Mouse (Mus musculus) limb, embryonic 14.5 days (tissue): Measurements from ENCODE around the gene Msmo1. TPM values are rescaled to one million over a fixed set of nuclear protein-coding genes. Genes with fewer than 3 reads are reported as not detected.

Experiments
- ATAC-seq: fragments of 200-750 bp; cut with Nextera tagmentation; 2 replicates; pipeline ENCODE4 v1.8.0; 2017; ENCODE audit warnings: low read depth, moderate number of reproducible peaks, moderate TSS enrichment; ENCODE audit not compliant: low FRiP score
- DNase-seq: peaks from one replicate; pipeline ENCODE4 v3.0.0-alpha.2; 2015; ENCODE audit warnings: low spot score
- H3K27ac ChIP-seq: fragments of 300-500 bp; sonication (generic); replicated peaks from 2 replicates; pipeline ENCODE4 v1.5.1; 2014; ENCODE audit warnings: low read depth, mild to moderate bottlenecking, low read length, moderate library complexity, mixed read lengths
- H3K27me3 ChIP-seq: fragments of 300-500 bp; sonication (generic); 2 replicates; pipeline ENCODE4 v1.6.1; 2014; ENCODE audit warnings: low read length, mixed read lengths; ENCODE audit not compliant: control insufficient read depth, insufficient read depth
- H3K36me3 ChIP-seq: fragments of 300-500 bp; sonication (generic); 2 replicates; pipeline ENCODE4 v1.6.1; 2014; ENCODE audit warnings: mild to moderate bottlenecking, low read length, moderate library complexity, mixed read lengths; ENCODE audit not compliant: control insufficient read depth, insufficient read depth
- H3K4me1 ChIP-seq: fragments of 300-500 bp; sonication (generic); 2 replicates; pipeline ENCODE4 v1.6.1; 2014; ENCODE audit warnings: antibody characterized with exemption, low read length, mixed read lengths; ENCODE audit not compliant: control insufficient read depth, insufficient read depth
- H3K4me2 ChIP-seq: fragments of 300-500 bp; sonication (generic); replicated peaks from 2 replicates; pipeline ENCODE4 v1.6.1; 2014; ENCODE audit warnings: low read depth, mild to moderate bottlenecking, low read length, moderate library complexity; ENCODE audit not compliant: severe bottlenecking
- H3K4me3 ChIP-seq: fragments of 300-500 bp; sonication (generic); replicated peaks from 2 replicates; pipeline ENCODE4 v1.5.1; 2014; ENCODE audit warnings: low read length
- H3K9ac ChIP-seq: fragments of 300-500 bp; sonication (generic); 2 replicates; pipeline ENCODE4 v1.6.1; 2014; ENCODE audit warnings: mild to moderate bottlenecking, low read depth, low read length, moderate library complexity; ENCODE audit not compliant: severe bottlenecking
- H3K9me3 ChIP-seq: fragments of 300-500 bp; sonication (generic); 2 replicates; pipeline ENCODE4 v1.6.1; 2016; ENCODE audit warnings: low read length; ENCODE audit not compliant: control insufficient read depth
- POLR2A ChIP-seq: fragments of 200-500 bp; IDR thresholded peaks from 2 replicates; pipeline ENCODE4 v1.8.0; 2012; ENCODE audit warnings: inconsistent platforms, mild to moderate bottlenecking, moderate library complexity, borderline replicate concordance; ENCODE audit not compliant: insufficient read depth, insufficient read length; ENCODE audit errors: extremely low read depth
- WGBS: fragments of 180-500 bp; shearing (Covaris S2); extraction: QIAGEN DNeasy Blood & Tissue Kit; methylation state at CpG from one replicate; pipeline ENCODE4 v1.1.7; 2014; 5-methylcytosine and 5-hydroxymethylcytosine counted together
- polyA plus RNA-seq, 2 experiments: library from polyadenylated mRNA; depleted of rRNA in 1 of 2; stranded (reverse) in 1 of 2; unstranded in 1 of 2; fragments of >200 nt; fragmentation: Nextera tagmentation in 1 of 2; extraction: Ambion mirVana in 1 of 2; gene quantifications; 2 replicates each; pipeline versions ENCODE4 v1.2.1 to v1.2.3; 2012 to 2014

Msmo1 gene
- polyA plus RNA-seq, 2 experiments = 52.9 to 99.9 TPM

GRCm38 (mm10) chr8:64769586-64769985, 36.0 kb upstream of the Msmo1 start:
- DNase-seq (no peak), ATAC-seq (no peak)
- H3K4me3 ChIP-seq = no peak overlapping the region
- H3K27ac ChIP-seq = no peak overlapping the region
- H3K27me3 ChIP-seq = no peaks in the 10 kb centered on the region
- H3K4me2 ChIP-seq = no peak overlapping the region
- no peak overlapping the region for H3K9ac ChIP-seq
- 68% methylated on average over 7 of the region's 7 CpGs for WGBS
- no peaks in the 10 kb centered on the region for H3K4me1 ChIP-seq
- no peak for TF ChIP-seq POLR2A
- H3K9me3 ChIP-seq = no peaks in the 10 kb centered on the region
- H3K36me3 ChIP-seq = 0 out of 2 replicates have a peak, but pooled peaks cover 3% of the 10 kb centered on the region

GRCm38 (mm10) chr8:64768645-64769044, 35.1 kb upstream of the Msmo1 start:
- H3K27me3 ChIP-seq = no peaks in the 10 kb centered on the region
- H3K9ac ChIP-seq = no peak overlapping the region
- DNase-seq = no peak
- 86% methylated on average over 9 of the region's 9 CpGs for WGBS
- no peaks in the 10 kb centered on the region for H3K9me3 ChIP-seq
- TF ChIP-seq POLR2A = no peak
- H3K4me3 ChIP-seq = no peak overlapping the region
- H3K4me1 ChIP-seq = no peaks in the 10 kb centered on the region
- no peak overlapping the region for H3K27ac ChIP-seq
- H3K4me2 ChIP-seq = no peak overlapping the region
- 0 out of 2 replicates have a peak, but pooled peaks cover 3% of the 10 kb centered on the region for H3K36me3 ChIP-seq
- ATAC-seq = no peak

GRCm38 (mm10) chr8:64767047-64767446, 33.5 kb upstream of the Msmo1 start:
- 94% methylated on average over 9 of the region's 9 CpGs for WGBS
- Histone ChIP-seq H3K4me2 (no peak overlapping the region), H3K27me3 (no peaks in the 10 kb centered on the region), H3K4me3 (no peak overlapping the region), H3K9me3 (no peaks in the 10 kb centered on the region), H3K27ac (no peak overlapping the region), H3K36me3 (0 out of 2 replicates have a peak, but pooled peaks cover 3% of the 10 kb centered on the region), H3K4me1 (no peaks in the 10 kb centered on the region), H3K9ac (no peak overlapping the region)
- no peak for ATAC-seq
- DNase-seq = no peak
- TF ChIP-seq POLR2A = no peak

GRCm38 (mm10) chr8:64764075-64764474, 30.5 kb upstream of the Msmo1 start:
- no peak overlapping the region for H3K4me3 ChIP-seq
- H3K9ac ChIP-seq = no peak overlapping the region
- H3K36me3 ChIP-seq = 0 out of 2 replicates have a peak, but pooled peaks cover 3% of the 10 kb centered on the region
- H3K9me3 ChIP-seq = no peaks in the 10 kb centered on the region
- no peak for DNase-seq
- TF ChIP-seq POLR2A = no peak
- no peaks in the 10 kb centered on the region for H3K27me3 ChIP-seq
- no peak for ATAC-seq
- no peaks in the 10 kb centered on the region for H3K4me1 ChIP-seq
- H3K4me2 ChIP-seq = no peak overlapping the region
- H3K27ac ChIP-seq = no peak overlapping the region
- WGBS = 51% methylated on average over 9 of the region's 9 CpGs

GRCm38 (mm10) chr8:64762751-64763150, 29.2 kb upstream of the Msmo1 start:
- no peak overlapping the region for H3K4me2 ChIP-seq
- H3K27ac ChIP-seq = no peak overlapping the region
- no peaks in the 10 kb centered on the region for H3K4me1 ChIP-seq
- no peak overlapping the region for H3K9ac ChIP-seq
- DNase-seq = no peak
- no peaks in the 10 kb centered on the region for H3K9me3 ChIP-seq
- no peaks in the 10 kb centered on the region for H3K27me3 ChIP-seq
- no peak overlapping the region for H3K4me3 ChIP-seq
- no peak for ATAC-seq
- WGBS = 94% methylated on average over 1 of the region's 1 CpGs
- peaks cover 3% of the 10 kb centered on the region; the same call in 1 of the 2 replicates for H3K36me3 ChIP-seq
- no peak for TF ChIP-seq POLR2A

- 81% methylated on average over 8 of the region's 8 CpGs for WGBS
- H3K9ac ChIP-seq = no peak overlapping the region
- no peak for ATAC-seq
- H3K4me3 ChIP-seq = no peak overlapping the region
- no peaks in the 10 kb centered on the region for H3K4me1 ChIP-seq
- TF ChIP-seq POLR2A = no peak
- no peaks in the 10 kb centered on the region; the same call in 1 of the 2 replicates for H3K36me3 ChIP-seq
- no peak for DNase-seq
- no peak overlapping the region for H3K27ac ChIP-seq
- no peaks in the 10 kb centered on the region for H3K27me3 ChIP-seq
- no peaks in the 10 kb centered on the region for H3K9me3 ChIP-seq
- H3K4me2 ChIP-seq = no peak overlapping the region
Observed at GRCm38 (mm10) chr8:64761430-64761829, 27.8 kb upstream of the Msmo1 start.
